7 mouse cellular contexts compared by ENCODE assay signal in genomic region chr2:9879092-9879491, GRCm38 (mm10). TPM values are rescaled to one million over a fixed set of nuclear protein-coding genes. Genes with fewer than 3 reads are reported as not detected.
DNase-seq lines count a peak whose midpoint lies in the region; TF ChIP-seq lines count a peak whose summit lies in the region.

No protein-coding gene starts in this region.

- H3K4me1 ChIP-seq in testis, adult 2 months (ENCODE audit: control insufficient read depth, insufficient read depth, low read length), result peaks cover 23% of the 10 kb centered on the region
- H3K4me1 ChIP-seq in embryonic fibroblast, embryonic 13.5 days (ENCODE audit: control insufficient read depth, insufficient read depth, low read length), result no peaks in the 10 kb centered on the region
- peaks cover 69% of the 10 kb centered on the region for H3K4me1 ChIP-seq in limb, embryonic 10.5 days

- TF ChIP-seq POLR2A in testis, adult 2 months (IDR thresholded peaks at IDR 0.05; ENCODE audit: control insufficient read depth, low read depth, low read length), result no peak
- no peak for TF ChIP-seq POLR2A in embryonic fibroblast, embryonic 13.5 days (IDR thresholded peaks at IDR 0.05; ENCODE audit: low read depth, low read length)
- no peak for TF ChIP-seq POLR2A in myocyte (IDR thresholded peaks at IDR 0.05; ENCODE audit: insufficient read length, low read depth)

- no peaks in the 10 kb centered on the region for H3K9me3 ChIP-seq in limb, embryonic 10.5 days (replicated peaks)

- 0% methylated on average over 22 of the region's 22 CpGs for WGBS in limb, embryonic 10.5 days

- TF ChIP-seq CTCF in testis, adult 2 months (IDR thresholded peaks at IDR 0.05; ENCODE audit: control insufficient read depth, insufficient read depth, insufficient replicate concordance, low read depth, low read length), result no peak
- TF ChIP-seq CTCF in embryonic fibroblast, embryonic 13.5 days (IDR thresholded peaks at IDR 0.05; ENCODE audit: borderline replicate concordance, insufficient read depth, low read length), result no peak

- no peak for DNase-seq in testis, postnatal 14 days (ENCODE audit: low spot score)
- no peak for DNase-seq in limb, embryonic 10.5 days (ENCODE audit: low spot score)
- no peak for DNase-seq in right cerebral cortex, postnatal 25 days
- DNase-seq in left cerebral cortex, adult 9 months (ENCODE audit: low spot score in 2 of 2), result no peak

- H3K36me3 ChIP-seq in testis, adult 2 months (ENCODE audit: control insufficient read depth, insufficient read depth, low read length), result no peaks in the 10 kb centered on the region
- H3K36me3 ChIP-seq in limb, embryonic 10.5 days, result no peaks in the 10 kb centered on the region
- H3K36me3 ChIP-seq in myocyte (ENCODE audit: control insufficient read depth, insufficient read depth), result no peaks in the 10 kb centered on the region

- H3K4me2 ChIP-seq in myocyte (ENCODE audit: low read depth), result peak overlapping the region; percentile 74

- peaks cover 8% of the 10 kb centered on the region for H3K79me2 ChIP-seq in myocyte (ENCODE audit: control insufficient read depth, insufficient read depth)

- H3K4me3 ChIP-seq in testis, adult 2 months (ENCODE audit: control insufficient read depth, low read depth, low read length), result peak overlapping the region; percentile 12
- peak overlapping the region; percentile 58 for H3K4me3 ChIP-seq in embryonic fibroblast, embryonic 13.5 days (ENCODE audit: insufficient read depth, low read length)
- peak overlapping the region; percentile 54 for H3K4me3 ChIP-seq in limb, embryonic 10.5 days
- peak overlapping the region; percentile 74 for H3K4me3 ChIP-seq in myocyte

- H3K27me3 ChIP-seq in testis, adult 2 months (ENCODE audit: control insufficient read depth, insufficient read depth, low read length), result peaks cover 31% of the 10 kb centered on the region
- H3K27me3 ChIP-seq in limb, embryonic 10.5 days (ENCODE audit: low read depth, poor library complexity, severe bottlenecking), result peaks cover 89% of the 10 kb centered on the region
- no peaks in the 10 kb centered on the region for H3K27me3 ChIP-seq in myocyte (ENCODE audit: control insufficient read depth, insufficient read depth, insufficient read length)

- H3ac ChIP-seq in myocyte (ENCODE audit: control insufficient read depth, insufficient read length), result peak overlapping the region; percentile 20

- no peak overlapping the region for H3K27ac ChIP-seq in testis, adult 2 months (ENCODE audit: control insufficient read depth, insufficient read depth, low read depth, low read length)
- peak overlapping the region; percentile 10; the same call in 1 of the 2 replicates for H3K27ac ChIP-seq in embryonic fibroblast, embryonic 13.5 days (ENCODE audit: insufficient read depth, low read length)
- 0 out of 2 replicates have a peak overlapping the region, but pooled peaks have one; percentile 36 for H3K27ac ChIP-seq in limb, embryonic 10.5 days

TF ChIP-seq in myocyte, 11 proteins besides CTCF, POLR2A, EP300 and RAD21:
- TF ChIP-seq TCF3 (IDR thresholded peaks at IDR 0.05; ENCODE audit: insufficient read length, low read depth) (no peak), POLR2AphosphoS2 (IDR thresholded peaks at IDR 0.05; ENCODE audit: insufficient read length, low read depth) (no peak), TCF12 (IDR thresholded peaks at IDR 0.05; ENCODE audit: insufficient read depth, poor library complexity, severe bottlenecking) (peak; percentile 31), MYOG (IDR thresholded peaks at IDR 0.05; ENCODE audit: control insufficient read depth in 1 of 3, insufficient read depth in 1 of 3, insufficient read length in 2 of 3, low read depth in 2 of 3) (peak in 2 of 3 experiments; percentile 43 to 66), MYOD1 (IDR thresholded peaks at IDR 0.05; ENCODE audit: control insufficient read depth in 1 of 3, insufficient read length in 2 of 3, low read depth in 2 of 3) (peak; percentile 13 to 77 (median 77)), REST (IDR thresholded peaks at IDR 0.05; ENCODE audit: insufficient read depth, insufficient read length) (no peak)
TF ChIP-seq in myocyte: peak in this region for 3.

RNA-seq across cellular contexts. Expression of gene 4930412O13Rik, which starts 2.0 kb away (rescaled TPM):
- polyA plus RNA-seq in testis, adult 2 months (2012; rRNA removed), result 57.2 and 69.9 TPM in 2 replicates
- polyA plus RNA-seq in embryonic fibroblast, embryonic 13.5 days (2011; ENCODE audit: insufficient read length, low read depth, missing spikeins), result not detected in 2 replicates
- polyA plus RNA-seq in limb, embryonic 10.5 days (2016; fragmentation: Nextera tagmentation; extraction: Ambion mirVana), result 0.46 and 0.55 TPM in 2 replicates
- polyA plus RNA-seq in myocyte (2012; fragmentation: generic; extraction: Trizol), result not detected

RNA-seq across cellular contexts. Expression of gene 9230102O04Rik, which starts 10.2 kb away (rescaled TPM):
- polyA plus RNA-seq in testis, adult 2 months (2012; rRNA removed), result 0.75 TPM in 1 of 2 replicates, not detected in the other
- not detected in 2 replicates for polyA plus RNA-seq in embryonic fibroblast, embryonic 13.5 days (2011; ENCODE audit: insufficient read length, low read depth, missing spikeins)
- polyA plus RNA-seq in limb, embryonic 10.5 days (2016; fragmentation: Nextera tagmentation; extraction: Ambion mirVana), result 0.39 TPM in 1 of 2 replicates, not detected in the other
- polyA plus RNA-seq in myocyte (2012; fragmentation: generic; extraction: Trizol), result not detected

RNA-seq across cellular contexts. Expression of gene Gata3, which starts 10.7 kb away (rescaled TPM):
- 1.0 and 2.0 TPM in 2 replicates for polyA plus RNA-seq in testis, adult 2 months (2012; rRNA removed)
- 3.1 and 4.5 TPM in 2 replicates for polyA plus RNA-seq in embryonic fibroblast, embryonic 13.5 days (2011; ENCODE audit: insufficient read length, low read depth, missing spikeins)
- 6.3 and 6.5 TPM in 2 replicates for polyA plus RNA-seq in limb, embryonic 10.5 days (2016; fragmentation: Nextera tagmentation; extraction: Ambion mirVana)
- polyA plus RNA-seq in myocyte (2012; fragmentation: generic; extraction: Trizol), result 3.7 TPM

Comparison
In these comparisons a context has a peak if more than half of its experiments do, and no peak if none do; other contexts are left out.
1. H3K4me3 ChIP-seq: peak in every context shown above with its lines; median percentile 74 in myocyte; 58 in embryonic fibroblast, embryonic 13.5 days; 54 in limb, embryonic 10.5 days; 12 in testis, adult 2 months.
2. RNA of gene 4930412O13Rik, which starts 2.0 kb away (polyA plus RNA-seq): 57.2 to 69.9 TPM in testis, adult 2 months; 0.46 to 0.55 TPM in limb, embryonic 10.5 days, not detected in embryonic fibroblast, embryonic 13.5 days and not detected in myocyte (single experiment); every median in the first group is over 10 times any median in the second.